Mouse (Mus musculus): Measurements from ENCODE around the gene Rfx5. TPM values are rescaled to one million over a fixed set of nuclear protein-coding genes. Genes with fewer than 3 reads are reported as not detected.
"Not testable (repeated sequence)": the region's sequence is repeated elsewhere in the genome, so short reads cannot be mapped to it uniquely, and the experiment has no call there.

The Rfx5 gene
- 1 to 10 TPM; 4.7 to 5.2 TPM for total RNA-seq (2021)
- long read RNA-seq, experiment 1, full-length matches to known transcripts = 3 of 4 reads
- long read RNA-seq, experiment 1, partial matches to known transcripts = 0 of 4 reads
- long read RNA-seq, experiment 1, other reads (novel, unspliced or antisense) = 1 of 4 reads
- long read RNA-seq, experiment 2, partial matches to known transcripts = 0 of 1 reads
- long read RNA-seq, experiment 2, other reads (novel, unspliced or antisense) = 1 of 1 reads

DNA sequence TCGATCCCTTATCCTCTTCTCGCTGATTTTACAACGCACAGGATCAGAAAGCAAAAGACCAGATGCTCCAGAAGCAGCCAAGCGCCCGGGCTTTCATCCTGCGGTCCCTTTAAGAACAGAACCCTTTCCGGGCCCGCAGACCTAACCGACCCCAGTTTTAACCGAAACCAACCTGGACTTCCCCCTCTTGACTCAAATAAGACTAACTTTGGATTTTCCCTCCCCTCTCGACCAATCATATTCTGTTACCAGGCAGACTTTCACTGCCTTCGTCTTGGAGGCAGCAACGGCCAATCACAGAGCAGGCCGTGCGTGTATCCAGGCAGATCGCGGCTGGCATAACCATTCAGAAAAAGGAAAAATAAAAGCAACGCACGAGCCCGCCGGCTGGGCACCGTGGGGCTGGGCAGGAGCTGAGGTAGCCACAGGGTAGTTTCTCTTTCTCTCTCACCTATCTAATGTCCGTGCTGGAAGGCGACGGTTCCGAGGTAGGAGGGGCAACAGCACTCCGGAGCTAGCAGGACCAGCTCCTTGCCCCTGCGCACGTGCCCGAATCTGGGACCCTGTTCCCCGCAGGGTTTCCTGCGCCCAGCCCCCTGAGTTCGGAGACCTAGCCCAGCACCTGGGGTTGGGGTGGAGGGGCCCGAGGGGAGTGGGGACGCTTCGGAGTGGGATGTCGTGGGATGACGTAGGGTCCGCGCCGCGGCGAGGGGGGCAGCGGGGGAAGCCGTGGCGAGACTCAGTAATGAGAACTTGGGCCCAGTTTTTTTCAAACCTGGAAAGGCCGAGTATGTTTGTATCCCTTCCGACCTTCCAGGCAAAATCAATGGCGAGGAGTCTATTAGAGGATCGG is at the start of gene Rfx5:
Gene Rfx5, plus strand, starts transcription at position 312 of the 853 bp plus-strand sequence.
- H3K27ac ChIP-seq = peak within 1 kb of the TSS; percentile 94
- TF ChIP-seq CTCF (IDR thresholded peaks at IDR 0.05) = no peak
- peak within 1 kb of the TSS; percentile 98 for H3K4me3 ChIP-seq
- DNase-seq = peak; percentile 92
- intact Hi-C loops (cut with DNase I) = loop anchor here (2.0 kb wide), 1 partner anchor 21 kb away; the partner anchor contains the start of gene Pi4kb

DNA sequence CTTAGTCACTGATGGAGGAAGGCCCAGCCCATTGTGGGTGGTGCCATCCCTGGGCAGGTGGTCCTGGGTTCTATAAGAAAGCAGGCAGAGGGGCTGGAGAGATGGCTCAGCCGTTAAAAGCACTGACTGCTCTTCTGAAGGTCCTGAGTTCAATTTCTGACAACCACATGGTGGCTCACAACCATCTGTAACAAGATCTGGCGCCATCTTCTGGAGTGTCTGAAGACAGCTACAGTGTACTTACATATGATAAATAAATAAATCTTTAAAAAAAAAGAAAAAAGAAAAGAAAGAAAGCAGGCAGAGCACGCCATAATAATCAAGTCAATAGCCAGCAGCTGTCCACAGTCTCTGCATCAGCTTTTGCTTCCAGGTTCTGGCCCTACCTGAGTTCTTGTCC is 49.1 kb upstream of the Rfx5 start:
- not testable (repeated sequence) for H3K4me3 ChIP-seq, DNase-seq, H3K27ac ChIP-seq
- peak; percentile 31; the same call in 1 of the 2 replicates for TF ChIP-seq CTCF (IDR thresholded peaks at IDR 0.05)
- intact Hi-C loops (cut with DNase I) = loop anchor here (5.0 to 10.0 kb wide), 2 partner anchors 287 to 540 kb away; partner anchors contain the start of gene C2cd4d

DNA sequence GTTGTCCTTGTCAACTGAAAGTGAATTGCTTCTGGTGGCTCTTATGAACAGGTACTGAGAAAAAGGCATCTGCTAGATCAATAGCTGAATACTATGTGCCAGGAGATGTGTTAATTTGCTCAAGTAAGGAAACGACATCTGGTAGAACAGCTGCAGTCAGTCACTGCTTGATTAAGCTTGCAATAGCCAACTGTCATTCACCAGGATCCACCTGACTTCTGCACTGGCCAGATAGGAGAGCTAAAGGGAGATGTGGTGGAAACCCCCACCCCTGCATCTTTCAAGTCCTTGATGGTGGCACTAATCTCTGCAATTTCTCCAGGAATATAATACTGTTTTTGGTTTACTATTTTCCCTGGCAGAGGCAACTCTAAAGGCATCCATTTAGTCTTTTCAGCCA is 47.4 kb upstream of the Rfx5 start:
- H3K27ac ChIP-seq = no peak overlapping the region
- H3K4me3 ChIP-seq = no peak overlapping the region
- intact Hi-C loops (cut with DNase I) = loop anchor here (10.0 kb wide), 1 partner anchor 542 kb away; the partner anchor contains the start of gene C2cd4d
- no peak for DNase-seq
- TF ChIP-seq CTCF (IDR thresholded peaks at IDR 0.05) = no peak

DNA sequence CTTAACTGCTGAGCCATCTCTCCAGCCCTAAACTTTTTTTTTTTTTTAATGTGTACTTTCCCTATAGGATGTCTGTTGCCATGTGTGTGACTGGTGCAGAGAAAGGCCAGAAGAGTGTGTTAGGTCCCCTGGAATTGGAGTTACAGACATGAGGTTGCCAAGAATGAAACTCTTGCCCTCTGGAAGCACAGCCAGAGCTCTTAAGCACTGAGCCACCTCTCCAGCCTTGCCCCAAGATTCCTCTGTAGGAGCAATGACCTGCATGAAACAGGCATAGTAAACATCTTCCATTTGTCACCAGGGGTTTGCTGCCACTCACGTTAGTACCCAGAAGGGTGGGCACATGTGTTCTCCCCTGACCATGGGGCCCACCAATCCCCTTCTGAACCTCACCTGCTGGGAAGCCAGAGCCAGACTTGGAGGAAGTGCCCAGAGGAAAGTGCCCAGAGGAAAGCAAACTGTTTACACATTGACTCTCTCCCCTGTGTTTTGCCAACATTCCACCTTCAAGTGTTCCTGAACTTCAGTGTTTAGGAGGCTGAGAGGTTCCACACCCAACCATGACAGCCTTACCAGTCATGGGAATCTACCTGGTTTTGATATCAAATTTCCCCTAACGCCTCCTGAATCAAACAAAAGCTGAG is 42.7 kb upstream of the Rfx5 start:
- H3K4me3 ChIP-seq = no peak overlapping the region
- DNase-seq = no peak
- intact Hi-C loops (cut with DNase I) = no loop called here
- H3K27ac ChIP-seq = no peak overlapping the region
- no peak for TF ChIP-seq CTCF (IDR thresholded peaks at IDR 0.05)

DNA sequence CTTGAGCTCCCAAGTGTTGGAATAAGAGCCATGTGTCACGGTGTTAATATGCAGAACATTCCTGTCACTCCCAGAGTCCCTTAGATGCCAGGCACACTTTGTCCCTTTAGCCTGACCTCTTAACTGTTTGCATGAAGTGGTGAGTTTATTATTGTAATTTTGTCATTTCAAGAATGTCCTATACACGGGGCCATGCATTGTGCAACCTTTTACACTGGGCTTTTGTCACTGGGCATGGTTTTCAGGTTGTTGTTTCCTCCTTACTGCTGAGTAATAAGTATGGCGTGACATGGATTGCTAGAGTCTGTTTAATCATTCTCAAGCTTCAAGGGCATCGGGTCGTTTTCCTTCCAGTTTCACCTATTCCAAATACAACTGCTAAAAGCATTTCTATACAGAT is 40.1 kb upstream of the Rfx5 start:
- TF ChIP-seq CTCF (IDR thresholded peaks at IDR 0.05) = no peak
- intact Hi-C loops (cut with DNase I) = no loop called here
- Histone ChIP-seq H3K4me3 (no peak overlapping the region), H3K27ac (no peak overlapping the region)
- no peak for DNase-seq

DNA sequence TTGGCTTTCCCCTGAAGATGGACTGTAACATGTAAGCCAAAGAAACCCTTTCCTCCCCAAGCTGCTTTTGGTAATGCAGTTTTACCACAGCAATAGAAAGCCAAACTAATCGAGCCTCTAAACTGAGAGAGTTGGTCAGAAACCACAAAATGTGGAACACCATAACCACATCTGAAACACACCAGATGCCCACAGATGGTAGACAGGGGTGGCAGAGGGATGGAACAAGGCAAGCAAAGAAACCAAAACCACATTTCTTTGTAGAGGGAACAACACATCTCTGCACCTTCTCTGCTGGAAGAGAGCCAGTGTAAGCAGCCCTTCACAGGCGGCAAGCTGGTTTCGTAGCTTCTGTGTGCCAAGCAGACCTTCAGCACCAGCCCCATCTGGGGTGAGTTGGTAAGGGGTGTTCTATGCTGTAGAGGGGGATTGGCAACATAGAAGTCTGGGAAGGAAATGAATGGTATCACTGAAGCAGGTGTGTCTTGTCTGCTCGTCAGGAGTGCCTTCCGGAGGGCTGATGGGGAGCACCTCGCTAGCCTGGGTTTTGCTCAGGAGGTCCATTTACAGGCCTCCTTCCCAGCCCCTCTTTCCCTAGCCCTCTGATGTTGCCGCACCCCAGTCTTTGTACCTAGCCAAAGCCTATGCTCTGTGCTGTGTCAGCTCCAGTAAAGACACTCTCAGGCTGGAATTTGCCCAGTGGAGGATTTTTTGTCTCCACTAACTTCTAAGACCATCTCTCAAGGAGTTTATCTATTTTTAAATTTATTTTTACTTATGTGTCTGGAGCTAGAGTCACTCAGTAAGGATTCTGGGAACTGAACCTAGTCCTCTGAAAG is 37.8 kb upstream of the Rfx5 start:
- intact Hi-C loops (cut with DNase I) = no loop called here

GRCm38 (mm10) chr3:94917816-94918361 is 36.0 kb upstream of the Rfx5 start:
- Histone ChIP-seq H3K4me3 (no peak overlapping the region), H3K27ac (no peak overlapping the region)
- no peak for TF ChIP-seq CTCF (IDR thresholded peaks at IDR 0.05)
- intact Hi-C loops (cut with DNase I) = no loop called here
- DNase-seq = no peak

More for the DNA sequence above, 37.8 kb upstream of the Rfx5 start:
- no peak for TF ChIP-seq CTCF (IDR thresholded peaks at IDR 0.05)
- no peak overlapping the region for H3K4me3 ChIP-seq
- H3K27ac ChIP-seq = no peak overlapping the region
- DNase-seq = no peak

GRCm38 (mm10) chr3:94918845-94919244 is 35.0 kb upstream of the Rfx5 start:
- TF ChIP-seq CTCF (IDR thresholded peaks at IDR 0.05) = no peak
- H3K4me3 ChIP-seq = no peak overlapping the region
- DNase-seq = no peak
- intact Hi-C loops (cut with DNase I) = no loop called here
- no peak overlapping the region for H3K27ac ChIP-seq

DNA sequence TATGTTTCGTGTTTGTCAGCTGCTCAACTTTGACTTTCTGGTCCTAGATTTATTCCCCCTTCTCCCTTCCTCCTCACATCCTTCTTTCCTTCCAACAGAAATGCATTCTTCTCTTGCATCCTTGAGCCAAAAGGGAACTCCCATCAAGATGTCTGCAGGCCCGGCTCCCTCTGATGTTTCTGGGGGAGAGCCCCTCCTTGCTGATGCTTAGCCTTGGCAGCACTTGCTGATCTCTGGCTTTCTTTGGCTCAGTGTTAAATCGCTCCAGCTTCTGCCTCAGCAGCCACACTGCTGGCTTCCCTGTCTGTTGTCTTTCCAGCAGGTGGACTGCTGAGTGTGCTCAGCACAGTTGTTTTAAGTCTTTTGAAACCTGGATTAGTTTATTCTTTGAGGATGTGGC is 32.8 kb upstream of the Rfx5 start:
- DNase-seq = no peak
- TF ChIP-seq CTCF (IDR thresholded peaks at IDR 0.05) = no peak
- Histone ChIP-seq H3K27ac (no peak overlapping the region), H3K4me3 (no peak overlapping the region)
- intact Hi-C loops (cut with DNase I) = no loop called here

GRCm38 (mm10) chr3:94922333-94922732 is 31.5 kb upstream of the Rfx5 start:
- Histone ChIP-seq H3K27ac (no peak overlapping the region), H3K4me3 (no peak overlapping the region)
- DNase-seq = no peak
- no peak for TF ChIP-seq CTCF (IDR thresholded peaks at IDR 0.05)
- intact Hi-C loops (cut with DNase I) = no loop called here

GRCm38 (mm10) chr3:94924688-94925087 is 29.2 kb upstream of the Rfx5 start:
- no peak for TF ChIP-seq CTCF (IDR thresholded peaks at IDR 0.05)
- Histone ChIP-seq H3K27ac (no peak overlapping the region), H3K4me3 (no peak overlapping the region)
- DNase-seq = no peak
- intact Hi-C loops (cut with DNase I) = no loop called here

- DNase-seq; H3K27ac ChIP-seq; intact Hi-C loops (cut with DNase I); H3K4me3 ChIP-seq: not testable (repeated sequence)
Measured at GRCm38 (mm10) chr3:94926301-94926736, 27.6 kb upstream of the Rfx5 start.

- intact Hi-C loops (cut with DNase I); H3K4me3 ChIP-seq; H3K27ac ChIP-seq: not testable (repeated sequence)
Measured at GRCm38 (mm10) chr3:94928979-94929378, 24.9 kb upstream of the Rfx5 start.

DNA sequence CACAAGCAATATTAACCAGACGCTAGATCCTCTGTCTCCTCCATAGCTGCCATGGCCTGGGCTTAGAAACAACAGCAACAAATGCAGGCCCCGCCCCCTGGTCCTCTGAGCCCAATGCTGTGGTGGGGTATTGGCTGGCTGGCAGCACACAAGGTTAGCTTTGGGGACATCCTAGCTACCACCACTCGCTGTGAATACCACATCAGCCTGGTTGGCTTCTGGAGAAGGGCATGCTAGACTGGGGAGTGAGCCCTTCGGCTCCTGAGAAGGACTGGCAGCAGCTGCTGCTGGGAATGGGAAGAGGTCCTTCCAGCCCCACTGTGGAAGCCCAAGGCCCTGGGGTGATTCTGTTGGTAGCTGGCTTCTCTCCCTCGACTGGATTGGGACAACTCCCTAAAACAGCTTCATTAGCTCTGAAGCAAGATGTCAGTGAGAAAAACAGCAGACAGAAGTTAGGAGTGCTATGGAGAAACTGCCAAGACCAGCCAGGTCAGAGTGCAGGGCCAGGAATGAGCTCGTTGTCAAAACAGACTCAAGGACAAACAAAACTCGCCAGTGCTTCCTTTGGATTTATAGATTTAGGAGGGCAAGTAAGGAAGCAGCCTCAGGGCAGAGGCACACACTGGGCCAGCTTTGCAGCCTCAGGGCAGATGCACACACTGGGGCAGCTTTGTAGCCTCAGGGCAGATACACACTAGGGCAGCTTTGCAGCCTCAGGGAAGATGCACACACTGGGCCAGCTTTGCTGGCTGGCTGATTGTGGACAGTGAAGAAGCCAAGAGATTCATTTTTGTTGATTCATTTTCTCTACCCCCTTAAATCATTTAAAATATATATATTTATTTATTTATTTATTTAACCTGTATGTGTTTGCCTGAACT is 23.2 kb upstream of the Rfx5 start:
- peak overlapping the region; percentile 31; the same call in 1 of the 2 replicates for H3K27ac ChIP-seq
- H3K4me3 ChIP-seq; intact Hi-C loops (cut with DNase I): not testable (repeated sequence)
- peak; percentile 26 for DNase-seq

More at GRCm38 (mm10) chr3:94928979-94929378, 24.9 kb upstream of the Rfx5 start:
- not testable (repeated sequence) for DNase-seq

- DNase-seq; H3K27ac ChIP-seq; H3K4me3 ChIP-seq; intact Hi-C loops (cut with DNase I): not testable (repeated sequence)
Measured at GRCm38 (mm10) chr3:94931427-94932082, 22.3 kb upstream of the Rfx5 start.
